Mouse (Mus musculus): Measurements from ENCODE around the gene Nup85.

The Nup85 gene

DNA sequence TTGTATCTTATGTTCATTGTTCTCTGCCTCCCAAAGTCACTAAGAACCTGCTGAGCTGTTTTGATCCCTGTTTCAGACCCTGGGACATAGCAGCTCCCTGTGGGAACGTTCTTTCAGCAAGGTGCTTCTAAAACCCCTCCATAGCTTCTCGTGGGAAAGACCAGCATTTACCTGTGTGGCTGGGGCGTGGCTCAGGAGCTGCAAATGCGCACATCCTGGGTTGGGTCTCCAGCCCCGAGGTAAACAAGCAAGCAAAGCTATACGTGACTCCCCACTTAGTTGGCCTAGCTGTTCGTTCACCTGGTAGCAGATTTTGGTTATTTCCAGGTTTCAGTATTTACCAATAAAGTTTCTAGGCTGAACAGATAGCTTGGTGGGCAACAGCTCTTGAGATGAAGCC lies 68.0 kb downstream of the Nup85 start:
- no peak for DNase-seq (ENCODE audit: low spot score)

DNA sequence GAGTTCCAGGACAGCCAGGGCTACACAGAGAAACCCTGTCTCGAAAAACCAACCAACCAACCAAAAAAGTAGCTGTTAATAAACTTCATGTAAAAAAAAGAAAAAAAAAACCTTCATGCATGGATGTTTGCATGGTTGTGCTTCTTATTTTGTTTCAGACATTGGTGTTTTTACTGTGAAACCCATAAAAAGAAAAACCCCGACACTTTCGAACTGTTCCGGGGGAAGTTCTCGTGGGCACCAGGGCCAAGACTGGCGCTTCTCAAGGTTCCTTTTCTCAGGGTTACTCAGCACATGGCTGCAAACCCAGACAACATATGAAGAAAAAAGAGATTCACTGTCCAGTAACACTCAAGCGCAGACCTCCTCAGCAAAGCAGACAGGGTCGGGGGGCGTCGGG lies 68.6 kb downstream of the Nup85 start:
- no peak for DNase-seq (ENCODE audit: low spot score)

Data from testis, postnatal 14 days (tissue).